Mouse (Mus musculus): Measurements from ENCODE around the gene Etaa1. TPM values are rescaled to one million over a fixed set of nuclear protein-coding genes. Genes with fewer than 3 reads are reported as not detected.
"Not testable (repeated sequence)": the region's sequence is repeated elsewhere in the genome, so short reads cannot be mapped to it uniquely, and the experiment has no call there.

Gene Etaa1
- polyA plus RNA-seq, 1 experiment from 2014 or later = 8.0 TPM

GRCm38 (mm10) chr11:17900996-17901395 lies 52.7 kb downstream of the Etaa1 start:
- not testable (repeated sequence) for H3K36me3 ChIP-seq; ATAC-seq; H3K27me3 ChIP-seq; H3K9me3 ChIP-seq; H3K27ac ChIP-seq; H3K4me2 ChIP-seq (replicated peaks); H3K4me3 ChIP-seq (replicated peaks); H3K4me1 ChIP-seq (replicated peaks); H3K9ac ChIP-seq (replicated peaks)
- 89% methylated on average over 4 of the region's 4 CpGs for WGBS
